Mouse (Mus musculus): ENCODE data around the gene Ano10.

Gene Ano10

DNA sequence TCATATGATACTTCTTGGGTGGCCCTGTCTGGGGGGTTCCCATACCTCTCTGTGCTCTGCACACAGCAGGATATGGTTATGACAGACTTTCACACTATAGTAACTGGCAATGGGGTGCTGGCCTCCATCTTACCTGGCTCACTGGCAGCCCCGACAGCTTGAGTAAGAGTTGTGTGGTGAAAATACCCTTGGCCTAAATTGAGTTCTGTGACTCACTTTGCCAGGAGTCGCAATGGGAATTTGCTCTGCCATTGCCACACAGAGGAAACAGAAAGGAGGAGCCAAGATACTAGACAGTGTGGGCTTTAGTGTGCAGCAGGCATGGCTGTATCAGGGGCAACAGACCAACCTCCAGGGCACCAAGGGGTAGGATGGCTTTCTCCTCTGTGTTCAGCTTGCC is 4.0 kb downstream of the Ano10 start:
- no peak for DNase-seq (ENCODE audit: low spot score)

DNA sequence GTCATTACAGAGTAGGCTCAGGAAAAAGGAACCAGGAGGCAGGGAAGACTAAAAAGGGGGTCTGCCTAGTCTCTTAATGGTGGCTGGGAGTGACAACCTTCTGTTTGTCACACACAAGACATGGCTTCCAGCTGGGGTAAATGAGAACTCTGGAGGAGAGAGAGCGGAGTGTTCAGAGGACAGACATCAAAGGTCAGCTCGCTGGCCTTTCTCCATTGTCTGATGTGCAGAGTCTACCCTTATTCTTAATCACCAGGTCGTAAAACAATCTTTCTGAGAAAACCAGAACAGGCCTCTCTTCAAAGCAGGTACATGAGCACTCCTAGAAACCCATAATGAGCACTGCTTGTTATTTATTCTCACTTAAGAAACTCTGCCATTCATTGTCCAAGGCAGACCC is 5.8 kb downstream of the Ano10 start:
- no peak for DNase-seq (ENCODE audit: low spot score)

DNA sequence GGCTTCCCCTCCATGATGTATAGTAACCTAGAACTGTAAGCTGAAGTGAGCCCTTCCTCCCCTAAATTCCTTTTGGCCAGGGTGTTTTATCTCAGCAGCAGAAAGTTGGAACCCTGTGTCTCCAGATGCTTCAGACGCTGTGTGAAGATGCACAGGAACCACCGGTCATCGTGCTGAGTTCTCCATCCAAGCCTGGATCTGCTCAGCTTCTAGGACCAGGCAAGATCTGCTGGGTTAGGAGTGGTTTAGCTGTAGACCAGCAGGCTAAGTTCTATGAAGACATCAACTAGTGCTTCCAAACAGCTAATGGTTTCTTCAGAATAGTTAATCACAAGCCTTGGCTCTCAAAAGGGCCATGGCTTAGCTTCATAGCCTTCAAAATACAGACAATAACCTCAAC is 6.7 kb downstream of the Ano10 start:
- DNase-seq (ENCODE audit: low spot score): no peak

DNA sequence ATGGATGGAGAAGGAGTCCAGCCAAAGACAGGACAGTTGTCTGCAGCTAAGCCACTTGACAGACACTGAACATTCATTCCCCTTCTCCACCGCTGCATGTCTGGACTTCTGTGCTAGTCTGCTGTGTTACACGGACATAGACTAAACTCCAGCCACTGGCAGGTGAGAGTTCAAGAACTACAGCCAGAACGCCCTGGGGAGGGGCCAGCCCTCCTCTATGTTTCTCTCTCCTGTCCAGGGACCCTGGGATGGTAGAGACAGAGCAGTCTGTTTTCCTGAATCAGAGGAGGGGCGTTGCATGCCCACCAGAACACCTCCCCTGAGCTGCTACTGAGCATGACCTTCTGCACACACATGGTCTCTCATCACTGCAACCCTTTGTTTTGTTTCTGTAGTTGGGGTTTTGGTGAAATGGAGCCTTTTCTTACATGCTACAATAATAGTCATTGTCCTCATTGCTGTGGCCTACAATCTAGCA is 8.4 kb downstream of the Ano10 start:
- DNase-seq (ENCODE audit: low spot score): no peak

DNA sequence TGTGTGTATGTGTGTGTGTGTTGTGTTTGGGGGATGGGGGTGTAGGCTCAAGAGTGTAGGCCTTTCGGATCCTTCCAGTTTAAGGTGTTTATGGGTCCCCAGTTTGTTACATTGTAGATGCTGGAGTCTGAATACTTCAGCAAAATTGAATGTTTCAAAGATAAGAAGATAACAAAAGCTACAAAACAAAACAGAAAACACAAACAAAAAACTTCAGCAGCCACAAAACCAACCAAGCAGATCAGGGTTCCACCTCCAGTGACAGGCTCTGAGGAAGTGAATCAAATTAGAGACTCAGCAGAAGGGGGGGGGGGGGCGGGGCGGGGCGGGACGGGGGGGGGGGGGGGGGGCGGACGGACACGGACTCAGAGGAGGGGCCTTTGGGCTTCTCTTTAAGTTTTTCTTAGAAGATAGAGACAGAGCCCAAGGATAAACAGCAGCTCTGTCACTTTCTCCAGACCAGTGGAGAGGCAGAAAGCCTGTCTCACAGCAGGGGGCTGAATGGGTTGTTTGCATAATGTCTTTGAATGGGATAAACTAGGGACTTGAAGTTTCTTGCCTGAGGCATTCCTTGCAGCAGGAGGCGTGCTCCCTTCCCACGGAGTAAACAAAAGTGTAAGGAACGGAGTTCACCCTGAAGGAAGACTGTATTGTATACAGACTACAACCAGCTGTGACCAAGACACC is 8.9 kb downstream of the Ano10 start:
- DNase-seq (ENCODE audit: low spot score): no peak

DNA sequence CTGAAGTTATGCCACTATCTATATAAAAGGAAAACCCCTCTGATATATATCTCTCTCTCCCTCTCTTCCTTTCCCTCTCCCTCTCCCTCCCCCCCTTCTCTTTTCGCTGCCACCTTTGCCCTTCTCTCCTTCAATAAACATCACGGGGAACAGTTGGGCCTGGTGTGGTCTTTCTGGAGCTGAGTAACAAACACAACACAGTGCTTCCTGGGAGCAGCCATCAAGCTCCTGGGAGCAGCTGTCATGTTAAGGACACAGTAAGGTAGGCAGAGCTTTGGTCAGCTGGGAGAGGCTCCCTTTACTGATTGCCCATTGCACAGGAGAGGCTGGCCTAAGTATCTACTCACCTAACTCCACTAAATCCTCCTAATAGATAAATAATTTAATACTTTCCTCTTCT is 9.5 kb downstream of the Ano10 start:
- no peak for DNase-seq (ENCODE audit: low spot score)

DNA sequence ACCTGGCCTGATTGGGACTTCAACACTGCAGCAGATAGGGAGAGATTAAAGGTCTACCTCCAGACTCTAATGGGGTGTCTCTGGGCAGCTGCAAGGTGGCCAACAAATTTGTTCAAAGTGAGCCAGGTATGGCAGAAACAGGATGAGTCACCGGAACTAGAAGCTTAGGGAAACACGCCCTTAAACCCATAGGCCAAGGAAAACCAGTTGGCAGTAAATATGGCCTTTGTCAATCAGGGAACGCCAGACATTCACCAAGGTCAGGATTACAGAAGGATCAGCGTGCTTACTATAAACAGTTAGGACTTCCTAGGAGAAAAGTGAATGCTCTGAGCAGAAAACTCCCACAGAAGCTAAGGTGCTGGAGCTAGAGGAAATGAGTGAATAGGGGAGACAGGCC is 13.2 kb downstream of the Ano10 start:
- no peak for DNase-seq (ENCODE audit: low spot score)

DNA sequence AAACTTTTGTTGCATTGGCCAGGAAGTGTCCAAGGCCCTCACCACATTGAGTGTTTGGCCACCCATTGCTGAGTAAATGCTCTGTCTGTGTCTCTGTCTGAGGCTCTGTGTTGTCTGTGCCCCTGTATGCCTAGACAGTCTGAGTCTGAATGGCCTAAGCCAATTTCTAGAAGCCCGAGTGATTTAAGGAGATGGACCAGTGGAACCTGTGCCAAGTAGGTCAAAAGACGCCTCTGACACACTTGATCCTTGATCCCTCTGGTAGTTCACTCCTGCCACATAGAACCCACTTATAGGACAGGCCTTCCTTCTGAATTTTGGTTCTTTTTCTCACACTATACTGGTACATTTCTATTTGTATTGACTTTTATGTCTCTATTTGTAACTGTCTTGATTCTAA is 17.6 kb downstream of the Ano10 start:
- DNase-seq (ENCODE audit: low spot score): no peak

DNA sequence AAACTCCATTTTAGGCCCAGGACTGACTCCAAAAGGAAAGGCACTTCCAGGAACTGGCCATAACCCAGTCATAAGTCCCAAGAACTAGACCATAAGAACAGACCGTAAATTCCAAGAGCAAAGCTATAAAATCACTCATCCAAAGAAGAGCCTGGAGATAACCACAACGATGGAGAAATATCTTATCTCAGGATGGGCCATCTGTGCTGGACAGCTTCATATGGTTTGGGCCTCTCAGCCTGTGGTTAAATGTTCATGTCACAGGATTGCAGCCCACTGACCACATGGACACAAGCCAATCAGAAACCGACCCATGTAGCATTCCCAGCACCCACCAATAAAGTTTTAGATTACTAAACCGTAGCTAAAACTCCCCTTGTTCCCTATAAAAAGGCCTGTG is 18.1 kb downstream of the Ano10 start:
- DNase-seq (ENCODE audit: low spot score): no peak

DNA sequence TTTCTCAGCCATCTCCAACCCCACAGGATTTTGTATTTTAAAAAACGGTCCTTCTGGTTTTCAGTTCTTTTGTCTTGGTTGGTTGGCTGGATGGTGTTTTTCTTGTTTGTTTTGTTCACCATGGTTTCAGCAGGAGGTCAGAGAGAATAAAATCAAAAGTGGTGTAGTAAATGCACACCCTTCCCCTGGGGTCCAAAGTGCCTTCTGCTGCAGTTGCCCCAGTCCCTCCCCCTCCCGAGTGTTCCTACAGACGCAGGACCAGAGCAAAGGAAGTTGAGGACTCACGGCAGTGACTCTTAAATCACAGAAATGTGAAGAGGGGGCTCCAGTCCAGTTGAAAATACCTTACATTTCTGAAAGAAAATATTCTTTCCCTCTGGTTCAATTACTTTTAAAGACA is 19.9 kb downstream of the Ano10 start:
- no peak for DNase-seq (ENCODE audit: low spot score)

DNA sequence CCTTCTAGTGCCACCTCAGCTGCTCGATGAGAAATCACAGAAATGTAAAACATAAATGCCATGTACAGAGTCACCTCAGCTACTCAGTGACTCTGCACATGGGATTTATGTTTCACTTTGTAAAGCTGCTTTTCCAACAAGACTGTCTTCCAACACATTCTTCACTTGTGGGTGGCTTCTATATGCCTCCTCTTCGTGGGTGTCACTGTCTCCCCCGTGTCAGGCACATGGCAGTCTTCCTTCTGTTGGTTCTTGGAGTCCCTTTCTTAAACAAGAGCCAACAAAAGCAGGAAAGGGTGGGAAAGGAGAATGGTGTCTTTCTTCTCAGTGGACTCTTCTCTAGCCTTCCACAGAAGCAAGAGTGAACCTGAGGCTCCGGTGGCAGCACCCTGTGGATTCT is 20.3 kb downstream of the Ano10 start:
- DNase-seq (ENCODE audit: low spot score): no peak

DNA sequence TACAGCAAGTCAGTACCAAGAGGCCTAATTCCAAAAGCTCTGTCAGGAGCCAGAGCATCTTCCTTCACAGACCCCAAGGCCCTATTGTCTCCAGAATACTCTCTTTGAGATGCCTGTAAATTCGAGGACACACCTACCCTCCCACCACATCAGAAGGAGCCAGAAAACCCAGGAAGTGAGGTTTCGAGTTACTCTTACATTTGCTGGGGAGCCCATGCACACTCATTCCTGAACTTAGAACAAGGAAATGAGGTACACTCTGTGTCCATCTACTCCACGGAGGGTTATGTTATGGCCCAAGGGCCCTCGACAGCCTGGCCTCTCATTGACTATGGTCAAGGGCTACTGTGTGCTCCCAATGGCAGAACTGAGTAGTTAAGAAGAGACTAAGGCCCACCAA is 22.4 kb downstream of the Ano10 start:
- DNase-seq (ENCODE audit: low spot score): no peak

DNA sequence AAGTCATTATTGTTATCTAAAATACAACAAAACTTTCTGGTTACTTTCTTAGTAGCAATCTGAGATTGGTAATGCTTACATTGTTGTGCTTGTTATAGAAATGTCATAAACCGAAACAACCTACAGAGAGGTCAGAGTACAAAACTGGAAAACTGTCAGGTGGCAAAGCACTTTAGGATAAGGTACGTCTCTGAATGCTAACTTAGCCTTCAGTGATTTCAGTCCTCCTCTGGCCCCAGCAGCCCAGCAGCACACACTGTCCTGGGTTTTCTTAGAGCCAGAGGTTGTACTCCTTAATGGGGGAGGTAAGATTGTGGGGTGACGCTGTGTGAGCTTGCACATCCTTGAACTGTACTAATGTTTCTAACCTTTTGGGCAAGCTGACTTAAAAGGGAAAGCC is 22.9 kb downstream of the Ano10 start:
- DNase-seq (ENCODE audit: low spot score): no peak

DNA sequence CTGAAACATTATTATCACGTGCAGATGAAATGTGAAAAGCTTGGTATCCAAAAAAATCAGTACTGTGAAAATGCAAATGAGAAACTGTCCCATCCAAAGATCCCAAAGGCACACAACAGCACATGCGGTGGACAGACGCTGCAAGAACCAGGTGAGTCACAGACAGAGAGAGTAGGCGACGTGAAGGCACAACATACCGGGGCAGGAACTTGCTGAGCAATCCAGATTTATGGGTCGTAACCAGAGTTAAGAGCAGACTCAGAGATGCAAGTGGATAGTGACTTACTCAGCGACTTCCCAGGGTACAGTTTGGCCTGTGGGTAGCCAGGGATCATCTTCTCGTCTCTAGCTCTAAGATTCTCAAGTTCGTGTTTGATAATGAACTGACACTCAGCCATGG is 23.3 kb downstream of the Ano10 start:
- DNase-seq (ENCODE audit: low spot score): no peak

DNA sequence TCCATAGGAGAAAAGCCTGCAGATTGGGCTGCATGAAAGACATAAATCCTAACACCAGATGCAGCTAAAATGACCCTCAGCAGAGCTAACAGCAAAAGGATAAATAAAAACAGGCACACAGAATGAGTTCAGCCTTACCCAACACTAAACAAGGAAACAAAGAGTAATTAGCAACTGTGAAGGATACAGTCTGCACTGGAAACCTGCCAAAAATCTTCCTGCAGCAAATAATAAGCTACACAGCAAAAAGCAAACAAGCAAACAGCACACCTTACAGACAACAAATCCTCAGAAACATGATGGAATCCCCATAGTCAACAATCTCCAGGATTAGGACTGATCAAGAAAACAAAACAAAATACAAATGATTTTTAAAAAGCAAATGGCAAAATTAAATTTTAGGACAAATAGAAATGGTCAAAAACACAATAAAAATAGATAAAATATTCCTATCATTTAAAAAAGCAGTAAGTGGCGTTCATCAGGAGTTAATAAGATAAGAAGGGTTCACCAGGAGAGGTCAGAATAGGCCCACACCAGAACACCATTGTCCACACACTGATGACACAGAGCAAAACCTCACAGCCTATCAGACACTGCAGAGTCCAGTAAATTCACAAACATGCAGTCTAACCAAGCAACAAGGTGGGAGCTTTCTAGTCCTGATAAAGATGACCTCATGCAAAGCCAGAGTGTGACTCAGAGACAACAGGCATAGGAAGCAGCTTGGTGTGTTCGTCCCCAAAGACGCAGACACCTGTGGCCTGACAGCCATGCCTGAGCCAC is 24.8 kb downstream of the Ano10 start:
- DNase-seq (ENCODE audit: low spot score): no peak

DNA sequence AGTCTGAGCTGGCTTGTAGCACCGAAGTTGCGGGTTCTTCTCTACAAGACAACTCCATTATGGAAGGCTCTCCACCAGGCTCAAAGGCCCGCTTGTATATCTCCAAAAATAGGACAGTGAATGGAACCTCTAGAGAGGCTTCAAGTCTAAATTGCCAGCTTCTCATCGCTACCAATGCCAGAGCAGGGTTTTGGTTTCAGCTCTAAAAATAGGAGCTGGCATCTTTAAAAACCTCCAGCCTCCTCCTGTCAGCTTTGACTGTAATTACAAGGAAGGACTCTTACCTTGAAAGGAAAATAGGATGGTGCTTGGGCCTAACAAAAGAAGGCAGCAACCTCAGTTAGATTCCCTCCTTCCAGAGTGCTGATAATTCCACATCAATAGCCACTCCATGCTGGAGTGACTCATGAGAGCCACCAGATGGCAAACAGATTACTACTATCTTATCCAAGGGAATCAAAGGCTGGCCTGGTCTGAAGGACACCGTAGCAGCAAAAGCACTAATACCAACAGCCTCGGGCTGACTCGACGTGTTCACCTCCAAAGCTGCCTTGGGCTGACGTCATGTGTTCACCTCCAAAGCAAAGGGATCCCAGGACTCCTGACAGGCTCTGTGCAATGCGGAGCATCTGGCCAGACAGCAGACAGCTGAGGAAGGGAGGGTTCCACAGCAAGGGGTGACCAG is 28.6 kb downstream of the Ano10 start:
- DNase-seq (ENCODE audit: low spot score): no peak

DNA sequence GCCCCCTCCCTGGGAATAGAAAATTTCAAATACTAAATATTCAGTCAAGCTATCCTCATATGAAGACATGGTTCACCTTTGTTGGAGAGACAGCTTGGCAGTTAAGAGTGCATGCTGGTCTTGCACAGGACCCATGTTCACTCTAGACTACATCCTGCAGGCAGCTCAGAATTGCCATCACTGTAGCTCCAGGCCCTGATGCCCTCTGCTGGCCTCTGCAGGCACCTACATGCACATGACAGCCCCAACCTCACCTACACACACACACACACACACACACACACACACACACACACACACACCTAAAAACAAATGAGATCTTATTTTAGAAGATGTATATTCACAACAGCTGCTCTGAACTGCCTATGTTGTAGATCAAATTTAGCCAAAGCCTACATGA is 31.1 kb downstream of the Ano10 start:
- no peak for DNase-seq (ENCODE audit: low spot score)

DNA sequence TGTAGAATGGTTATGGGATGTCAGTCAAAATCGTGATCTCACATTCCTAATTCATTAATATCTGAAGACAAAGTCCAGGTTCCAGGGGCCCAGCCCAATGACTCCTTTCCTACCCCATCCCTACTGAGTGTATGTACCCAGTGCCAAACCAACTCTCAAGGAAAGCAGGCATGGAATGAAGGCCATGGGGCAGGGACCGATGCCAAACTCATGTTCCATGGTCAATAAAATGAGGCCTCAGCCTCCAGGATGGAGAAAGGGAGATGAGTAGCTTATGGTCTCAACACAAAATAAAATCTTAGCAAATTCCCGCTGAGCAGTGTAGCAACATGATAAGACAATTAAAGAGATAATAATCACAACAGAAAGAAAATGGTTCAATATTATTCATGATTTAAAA is 39.8 kb downstream of the Ano10 start:
- DNase-seq (ENCODE audit: low spot score): no peak

DNA sequence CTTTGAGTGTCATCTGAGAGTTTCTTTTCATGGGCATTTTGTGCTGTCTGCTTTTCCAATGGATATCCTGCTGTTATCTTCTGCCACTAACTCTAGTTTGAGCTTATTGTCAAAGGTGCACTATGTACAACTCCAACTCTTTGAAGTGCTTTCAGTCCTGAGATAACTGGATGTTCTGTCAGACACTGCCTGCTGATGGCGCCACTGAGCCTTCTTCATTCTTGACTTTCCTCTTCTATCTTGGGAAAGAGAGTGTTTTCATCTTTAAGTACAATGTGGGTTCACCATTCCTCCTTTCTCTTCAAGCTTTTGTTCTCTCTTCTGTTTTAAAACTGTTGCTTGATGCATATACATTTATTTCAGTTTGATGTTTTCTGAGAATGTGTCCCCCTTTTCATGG is 42.1 kb downstream of the Ano10 start:
- no peak for DNase-seq (ENCODE audit: low spot score)

DNA sequence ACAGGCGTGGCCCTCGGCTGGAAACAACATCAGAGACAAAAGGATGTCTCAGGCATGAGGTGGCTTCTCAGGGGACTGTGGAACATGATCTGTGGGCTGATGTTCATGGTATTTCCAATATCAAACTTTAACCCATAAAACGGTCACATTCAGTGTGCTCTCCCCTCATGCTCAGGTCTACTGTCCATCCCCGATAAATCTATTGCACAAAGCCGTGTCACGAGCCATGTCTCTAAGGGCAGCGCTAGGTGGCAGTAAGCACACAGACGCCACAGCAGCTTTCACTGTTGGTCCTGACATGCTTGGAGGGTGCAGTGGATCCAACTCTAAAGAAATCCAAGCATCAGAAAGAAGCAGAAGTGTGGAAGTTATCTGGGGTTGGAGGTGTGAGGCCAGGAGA is 46.1 kb downstream of the Ano10 start:
- peak; percentile 59 for DNase-seq (ENCODE audit: low spot score)

DNA sequence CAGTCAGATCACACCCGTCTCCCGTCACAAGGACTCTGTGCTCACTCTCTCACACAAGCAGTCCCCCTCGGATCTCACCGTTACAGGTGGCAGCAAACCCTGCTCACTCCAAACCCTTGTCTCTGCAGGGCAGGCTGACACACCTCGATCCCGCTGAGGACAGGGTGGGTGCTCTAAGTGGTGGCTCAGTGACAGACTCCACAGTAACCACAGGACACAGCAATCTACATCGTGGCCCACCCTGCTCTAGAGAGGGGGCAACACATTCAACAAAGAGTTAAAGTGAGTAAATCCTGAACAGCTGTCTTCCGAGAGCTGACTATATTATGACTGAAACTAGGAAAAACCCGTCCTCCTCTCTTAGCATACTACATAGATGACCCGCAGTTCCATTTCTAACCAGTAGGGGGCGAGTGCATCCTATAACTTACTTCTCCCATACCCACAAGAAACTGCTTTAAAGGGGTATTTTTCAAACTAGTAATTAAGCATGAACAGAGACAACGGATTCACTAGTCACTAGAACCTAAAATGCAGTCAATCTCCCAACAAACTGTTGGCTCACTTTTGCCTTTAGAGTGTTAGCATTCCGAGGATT is 46.7 kb downstream of the Ano10 start:
- peak; percentile 87 for DNase-seq (ENCODE audit: low spot score)

DNA sequence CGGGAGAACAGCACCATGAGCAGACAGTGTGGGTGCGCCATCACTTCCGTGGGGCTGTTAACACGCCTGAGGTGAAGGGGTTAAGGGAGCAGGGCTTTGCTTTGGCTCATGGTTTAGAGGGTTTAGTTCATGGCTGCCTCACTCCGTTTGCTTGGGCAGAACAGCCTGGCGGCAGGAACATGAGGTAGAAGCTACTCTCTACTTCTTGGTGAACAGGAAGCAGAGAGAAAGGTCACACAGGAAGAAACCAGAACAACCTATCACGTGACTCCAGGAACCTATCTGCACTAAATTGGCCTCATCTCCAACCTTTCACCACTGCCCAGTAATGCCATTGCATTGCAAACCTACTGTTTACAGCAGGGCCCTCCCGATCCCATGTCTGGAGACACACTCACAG is 48.3 kb downstream of the Ano10 start:
- DNase-seq (ENCODE audit: low spot score): no peak

DNA sequence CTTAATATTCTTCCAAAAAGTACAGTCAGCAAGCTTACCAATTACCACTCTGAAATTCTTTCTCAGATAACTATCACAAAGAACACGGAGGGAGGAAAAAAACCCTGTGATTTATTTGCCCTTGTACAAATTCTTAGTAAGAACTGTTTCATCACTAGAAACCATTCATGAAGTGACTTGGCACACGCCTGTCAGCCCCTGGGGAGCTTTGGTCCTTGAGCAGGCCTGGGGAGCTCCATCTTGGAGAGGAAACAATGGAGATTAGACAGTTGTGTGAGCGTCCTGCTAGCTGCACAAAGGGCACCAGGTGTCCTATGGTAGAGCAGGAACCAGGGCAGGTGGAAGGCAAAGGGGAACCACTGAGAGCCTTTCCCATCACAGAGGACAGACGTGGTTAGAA is 48.8 kb downstream of the Ano10 start:
- DNase-seq (ENCODE audit: low spot score): no peak

Measured in testis, postnatal 10 days (tissue).